Mouse (Mus musculus) hindbrain, postnatal 0 days (tissue): ENCODE measurements at regions not wholly inside any gene's neighbourhood (a gene's known extent, or its start where the extent isn't known, plus 50 kb on each side); places are given as distances from the start of the nearest gene placed in this dataset.

Source experiments
- ATAC-seq: fragments of 200-750 bp; cut with Nextera tagmentation; 2 replicates; pipeline ENCODE4 v1.8.0; 2017; ENCODE audit warnings: mild to moderate bottlenecking, moderate TSS enrichment, moderate library complexity
- DNase-seq: peaks from one replicate; pipeline ENCODE4 v3.0.0-alpha.2; 2015; ENCODE audit warnings: low spot score
- H3K27ac ChIP-seq: fragments of 300-500 bp; sonication (generic); 2 replicates; pipeline ENCODE4 v1.5.1; 2014; ENCODE audit warnings: mild to moderate bottlenecking
- H3K27me3 ChIP-seq: fragments of 300-500 bp; sonication (generic); 2 replicates; pipeline ENCODE4 v1.6.1; 2014; ENCODE audit warnings: low read length, mixed read lengths; ENCODE audit not compliant: insufficient read depth
- H3K36me3 ChIP-seq: fragments of 300-500 bp; sonication (generic); 2 replicates; pipeline ENCODE4 v1.6.1; 2014; ENCODE audit warnings: low read length, mixed read lengths; ENCODE audit not compliant: insufficient read depth
- H3K4me1 ChIP-seq: fragments of 300-500 bp; sonication (generic); 2 replicates; pipeline ENCODE4 v1.6.1; 2014; ENCODE audit warnings: antibody characterized with exemption, low read length, mixed read lengths; ENCODE audit not compliant: insufficient read depth
- H3K4me2 ChIP-seq: fragments of 300-500 bp; sonication (generic); 2 replicates; pipeline ENCODE4 v1.6.1; 2014; ENCODE audit warnings: low read depth, mild to moderate bottlenecking, low read length, moderate library complexity, mixed read lengths
- H3K4me3 ChIP-seq: fragments of 300-500 bp; sonication (generic); 2 replicates; pipeline ENCODE4 v1.5.1; 2014; ENCODE audit warnings: low read length
- H3K9ac ChIP-seq: fragments of 300-500 bp; sonication (generic); replicated peaks from 2 replicates; pipeline ENCODE4 v1.6.1; 2014; ENCODE audit warnings: mild to moderate bottlenecking, low read length, moderate library complexity, mixed read lengths
- H3K9me3 ChIP-seq: fragments of 300-500 bp; sonication (generic); 2 replicates; pipeline ENCODE4 v1.6.1; 2016; ENCODE audit warnings: low read length, mixed read lengths
- CTCF ChIP-seq: IDR thresholded peaks from 2 replicates; pipeline ENCODE4 v1.5.1; 2016; ENCODE audit warnings: antibody characterized with exemption, control low read depth, low read depth
- WGBS: fragments of 180-500 bp; shearing (Covaris S2); extraction: QIAGEN DNeasy Blood & Tissue Kit; methylation state at CpG from one replicate; pipeline ENCODE4 v1.1.7; 2014; 5-methylcytosine and 5-hydroxymethylcytosine counted together

DNA sequence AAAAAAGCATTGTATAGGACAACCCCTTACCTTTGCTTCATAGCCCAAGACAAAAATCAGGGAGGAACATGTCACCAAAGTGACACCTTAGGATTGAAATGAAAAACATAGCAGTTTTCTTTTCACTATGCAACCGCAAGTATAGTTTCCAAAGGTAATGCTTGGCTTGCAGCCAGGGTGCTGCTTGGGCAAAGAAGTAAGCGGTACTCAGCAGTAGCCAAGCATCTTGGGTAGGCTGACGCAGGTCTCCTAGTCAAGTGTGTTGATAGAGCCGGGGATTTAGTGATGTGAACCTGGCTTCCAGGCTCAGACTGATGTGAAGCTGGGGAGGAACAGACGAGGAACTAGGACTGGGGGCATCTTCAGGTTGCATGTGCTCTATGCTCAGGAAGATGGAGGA lies 138.3 kb upstream of the Cadm1 start:
- DNase-seq, result no peak
- no peak for ATAC-seq
- H3K9me3 ChIP-seq, result no peaks in the 10 kb centered on the region
- no peak for TF ChIP-seq CTCF
- WGBS, result 82% methylated on average over 5 of the region's 5 CpGs
- H3K4me2 ChIP-seq, result no peak overlapping the region
- peaks cover 14% of the 10 kb centered on the region for H3K4me1 ChIP-seq
- no peaks in the 10 kb centered on the region for H3K27me3 ChIP-seq
- no peak overlapping the region for H3K27ac ChIP-seq
- no peak overlapping the region for H3K4me3 ChIP-seq
- no peak overlapping the region for H3K9ac ChIP-seq
- no peaks in the 10 kb centered on the region for H3K36me3 ChIP-seq

DNA sequence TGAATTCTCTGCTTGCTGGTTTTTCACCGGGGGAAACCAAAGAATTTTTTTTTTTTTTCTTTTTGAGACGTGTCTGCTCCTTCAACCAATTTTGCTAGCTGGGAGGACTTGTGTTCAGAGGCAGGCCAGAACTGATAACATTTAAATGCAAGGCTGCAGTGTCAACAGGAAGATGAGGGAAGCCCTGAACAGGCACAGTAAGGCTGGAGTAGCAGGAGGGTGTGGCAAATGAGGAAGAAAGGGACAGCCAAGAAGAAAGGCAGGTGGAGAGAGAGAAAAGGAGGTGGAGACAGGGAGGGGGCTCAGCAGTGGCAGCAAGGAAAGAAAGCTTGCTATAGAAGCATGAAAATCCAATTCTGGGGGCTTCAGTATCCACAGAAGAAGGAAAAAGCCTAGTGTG lies 130.4 kb upstream of the Cadm1 start:
- no peak for DNase-seq
- Histone ChIP-seq H3K27me3 (0 out of 2 replicates have a peak, but pooled peaks cover 6% of the 10 kb centered on the region), H3K9me3 (no peaks in the 10 kb centered on the region), H3K4me2 (no peak overlapping the region), H3K4me3 (no peak overlapping the region), H3K36me3 (no peaks in the 10 kb centered on the region), H3K9ac (no peak overlapping the region), H3K27ac (no peak overlapping the region), H3K4me1 (no peaks in the 10 kb centered on the region)
- 18% methylated on average over 2 of the region's 2 CpGs for WGBS
- no peak for TF ChIP-seq CTCF
- no peak for ATAC-seq

DNA sequence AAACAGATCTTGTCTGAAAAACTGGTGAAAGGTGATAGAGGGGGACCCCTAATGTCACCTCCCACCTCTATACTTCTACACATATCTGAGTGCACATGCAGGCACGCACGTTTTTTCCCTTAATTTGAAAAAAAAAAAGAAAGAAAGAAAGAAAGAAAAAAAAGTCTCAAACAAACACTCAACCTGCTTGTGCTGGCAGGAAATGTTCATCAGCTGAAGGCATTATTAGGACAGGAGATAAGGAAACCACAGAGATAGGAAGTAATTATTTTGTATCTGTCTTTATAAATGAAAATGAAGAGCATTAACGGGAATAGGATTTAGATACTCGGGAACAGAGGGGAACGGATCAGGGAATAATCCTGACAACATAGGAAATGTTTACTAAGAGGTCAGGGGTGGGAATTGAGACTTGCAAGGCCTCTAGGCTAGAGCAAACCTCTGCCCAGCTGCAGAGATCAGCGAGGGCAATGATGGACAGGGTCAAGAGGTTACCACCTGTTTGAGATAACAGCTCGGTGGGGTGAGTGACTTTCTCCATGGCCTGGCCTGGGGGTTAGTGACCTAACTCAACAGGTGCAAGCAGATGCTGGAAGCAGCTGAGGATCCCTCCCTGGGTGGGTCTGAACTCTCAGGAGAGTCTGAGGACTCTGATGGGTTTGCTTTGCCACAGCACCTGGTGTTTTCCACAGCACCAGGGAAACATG lies 129.7 kb upstream of the Cadm1 start:
- no peak overlapping the region for H3K4me3 ChIP-seq
- 0 out of 2 replicates have a peak, but pooled peaks cover 6% of the 10 kb centered on the region for H3K27me3 ChIP-seq
- DNase-seq (no peak), ATAC-seq (no peak)
- no peak overlapping the region for H3K4me2 ChIP-seq
- H3K4me1 ChIP-seq, result no peaks in the 10 kb centered on the region
- H3K9ac ChIP-seq, result no peak overlapping the region
- 58% methylated on average over 7 of the region's 7 CpGs for WGBS
- no peaks in the 10 kb centered on the region for H3K9me3 ChIP-seq
- H3K36me3 ChIP-seq, result no peaks in the 10 kb centered on the region
- no peak overlapping the region for H3K27ac ChIP-seq
- no peak for TF ChIP-seq CTCF

DNA sequence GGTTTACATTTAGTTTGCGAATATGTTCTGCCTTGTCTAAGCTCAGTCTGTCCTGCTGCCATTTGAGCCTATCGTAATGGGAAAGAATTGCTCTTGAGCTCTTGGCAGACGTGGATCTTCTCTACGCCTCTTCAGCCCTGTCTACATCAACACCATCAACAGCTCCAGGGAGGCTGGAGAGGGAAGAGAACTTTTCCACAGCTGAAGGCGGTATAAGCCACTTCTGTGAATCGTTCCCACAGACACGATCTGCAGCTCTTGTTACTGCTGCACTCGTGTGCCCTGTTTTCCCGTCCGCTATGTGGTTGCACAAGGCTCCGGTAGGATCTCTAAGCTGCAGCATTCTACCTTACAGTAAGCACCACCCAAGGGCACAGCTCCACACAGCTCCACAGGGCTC lies 128.5 kb upstream of the Cadm1 start:
- Histone ChIP-seq H3K27ac (no peak overlapping the region), H3K4me3 (no peak overlapping the region), H3K36me3 (no peaks in the 10 kb centered on the region), H3K27me3 (0 out of 2 replicates have a peak, but pooled peaks cover 6% of the 10 kb centered on the region), H3K4me2 (no peak overlapping the region), H3K4me1 (no peaks in the 10 kb centered on the region), H3K9ac (no peak overlapping the region), H3K9me3 (no peaks in the 10 kb centered on the region)
- DNase-seq (no peak), ATAC-seq (no peak)
- WGBS, result 91% methylated on average over 11 of the region's 11 CpGs
- TF ChIP-seq CTCF, result no peak

DNA sequence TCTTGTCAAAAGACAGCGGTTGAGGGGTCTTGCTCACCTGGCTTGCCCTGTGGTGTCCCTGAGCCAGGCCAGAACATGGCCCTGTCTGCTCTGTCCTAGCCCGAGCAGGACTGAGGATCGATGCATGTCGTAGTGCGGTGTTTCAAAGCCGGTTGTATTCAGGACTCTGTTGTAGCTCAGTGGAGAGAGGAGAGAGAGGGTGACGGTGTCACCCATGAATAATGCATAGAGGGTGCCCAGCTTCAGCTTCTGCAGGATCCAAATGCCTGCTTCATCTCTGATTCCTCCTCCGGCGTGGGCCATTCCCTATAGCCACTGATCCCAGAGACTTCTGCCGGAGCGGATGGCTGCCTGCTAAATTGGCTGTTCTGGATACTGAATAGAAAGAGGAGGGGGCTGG lies 126.7 kb upstream of the Cadm1 start:
- no peak overlapping the region for H3K4me3 ChIP-seq
- no peak for DNase-seq
- TF ChIP-seq CTCF, result no peak
- H3K27me3 ChIP-seq, result 0 out of 2 replicates have a peak, but pooled peaks cover 10% of the 10 kb centered on the region
- WGBS, result 60% methylated on average over 11 of the region's 11 CpGs
- H3K9me3 ChIP-seq, result no peaks in the 10 kb centered on the region
- peaks cover 5% of the 10 kb centered on the region; the same call in 1 of the 2 replicates for H3K4me1 ChIP-seq
- no peak for ATAC-seq
- H3K4me2 ChIP-seq, result no peak overlapping the region
- no peak overlapping the region for H3K27ac ChIP-seq
- H3K9ac ChIP-seq, result no peak overlapping the region
- no peaks in the 10 kb centered on the region for H3K36me3 ChIP-seq

DNA sequence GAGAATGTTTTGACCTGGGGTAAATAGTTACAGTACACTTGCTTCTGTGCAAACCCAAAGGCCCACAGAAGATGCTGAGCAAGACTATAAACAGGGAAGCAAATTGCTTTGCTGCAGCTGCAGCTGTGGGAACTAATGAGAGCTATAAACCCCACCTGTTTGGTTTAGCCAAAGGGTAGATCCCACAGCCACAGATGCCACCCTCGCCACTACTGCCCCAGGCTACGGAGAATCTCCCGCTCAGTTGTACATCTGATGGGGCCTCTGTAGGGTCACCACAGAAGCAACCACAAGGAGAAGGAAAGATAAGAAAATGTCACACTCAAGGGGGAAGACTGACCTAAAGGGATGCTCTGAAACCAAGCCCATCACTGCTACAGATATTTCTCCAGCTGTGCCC lies 125.2 kb upstream of the Cadm1 start:
- Histone ChIP-seq H3K4me2 (no peak overlapping the region), H3K4me3 (no peak overlapping the region), H3K9me3 (no peaks in the 10 kb centered on the region), H3K36me3 (no peaks in the 10 kb centered on the region), H3K9ac (no peak overlapping the region), H3K27ac (no peak overlapping the region), H3K4me1 (peaks cover 5% of the 10 kb centered on the region; the same call in 1 of the 2 replicates), H3K27me3 (0 out of 2 replicates have a peak, but pooled peaks cover 14% of the 10 kb centered on the region)
- ATAC-seq, result no peak
- WGBS, result 64% methylated on average over 3 of the region's 3 CpGs
- no peak for DNase-seq
- no peak for TF ChIP-seq CTCF

DNA sequence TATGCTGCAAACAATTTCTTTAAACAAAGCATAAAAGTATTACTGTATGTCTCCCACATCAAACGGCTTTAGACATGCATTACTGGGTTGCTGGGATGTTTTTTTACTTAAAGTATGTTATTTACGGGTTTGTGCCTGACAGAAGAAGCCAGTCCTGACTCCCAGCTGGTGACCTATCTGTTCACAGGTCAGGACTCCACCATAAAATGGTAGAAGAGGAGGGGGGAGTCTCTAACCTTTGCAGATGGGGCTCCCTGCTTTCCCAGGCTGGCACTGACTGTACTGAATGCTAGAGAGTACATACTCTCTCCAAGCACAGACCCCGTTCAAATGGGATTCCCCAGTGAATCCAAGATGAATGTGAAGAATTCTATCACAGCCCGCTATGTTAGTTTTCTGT lies 124.4 kb upstream of the Cadm1 start:
- H3K27ac ChIP-seq, result no peak overlapping the region
- H3K4me1 ChIP-seq, result peaks cover 5% of the 10 kb centered on the region; the same call in 1 of the 2 replicates
- H3K9me3 ChIP-seq, result no peaks in the 10 kb centered on the region
- DNase-seq, result no peak
- H3K27me3 ChIP-seq, result 0 out of 2 replicates have a peak, but pooled peaks cover 14% of the 10 kb centered on the region
- H3K4me3 ChIP-seq, result no peak overlapping the region
- WGBS, result 60% methylated on average over 4 of the region's 4 CpGs
- ATAC-seq, result no peak
- no peak overlapping the region for H3K9ac ChIP-seq
- no peak for TF ChIP-seq CTCF
- no peak overlapping the region for H3K4me2 ChIP-seq
- H3K36me3 ChIP-seq, result no peaks in the 10 kb centered on the region
